Mouse (Mus musculus): Measurements from ENCODE around the gene Stx18. TPM values are rescaled to one million over a fixed set of nuclear protein-coding genes. Genes with fewer than 3 reads are reported as not detected.
A peak's percentile ranks its signal among the peaks of the same experiment; 100 is the strongest.

The Stx18 gene
- polyA plus RNA-seq, 1 experiment from 2014 or later, result 54.4 TPM

- Histone ChIP-seq H3K9me3 (no peaks in the 10 kb centered on the region), H3K36me3 (replicated peaks) (no peaks in the 10 kb centered on the region), H3K27ac (no peak overlapping the region), H3K4me3 (no peak overlapping the region), H3K4me1 (peaks cover 69% of the 10 kb centered on the region), H3K27me3 (ENCODE audit: poor library complexity, severe bottlenecking) (peaks cover 33% of the 10 kb centered on the region)
- no peak for DNase-seq (ENCODE audit: extremely low spot score, low spot score)
- 34% methylated on average over 5 of the region's 5 CpGs for WGBS
Observed at GRCm38 (mm10) chr5:38083362-38083761, 44.8 kb downstream of the Stx18 start.

DNA sequence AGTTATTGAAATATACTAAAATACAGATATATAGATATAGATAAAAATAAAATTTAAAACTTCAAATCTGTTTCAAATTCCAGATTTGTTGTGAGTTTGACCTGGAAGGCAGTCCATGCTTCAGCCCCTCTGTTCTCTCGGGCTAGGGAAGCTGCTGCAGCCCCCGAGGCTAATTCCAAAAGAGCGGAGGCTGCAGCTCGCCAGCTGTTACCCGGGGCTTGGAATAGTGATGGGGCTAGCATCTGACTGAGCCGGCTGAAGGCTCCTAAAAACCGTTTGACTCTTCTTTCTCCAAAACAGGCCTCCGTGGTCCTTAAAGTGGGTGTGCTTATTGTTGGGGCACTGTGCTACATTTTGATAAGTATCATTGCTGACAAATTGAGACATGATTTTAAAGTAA lies 46.1 kb downstream of the Stx18 start:
- WGBS, result 8% methylated on average over 8 of the region's 8 CpGs
- Histone ChIP-seq H3K4me3 (no peak overlapping the region), H3K9me3 (no peaks in the 10 kb centered on the region), H3K4me1 (peaks cover 59% of the 10 kb centered on the region), H3K36me3 (replicated peaks) (no peaks in the 10 kb centered on the region), H3K27ac (no peak overlapping the region), H3K27me3 (ENCODE audit: poor library complexity, severe bottlenecking) (peaks cover 26% of the 10 kb centered on the region)
- peak; percentile 32 for DNase-seq (ENCODE audit: extremely low spot score, low spot score)

GRCm38 (mm10) chr5:38085561-38086392 lies 47.2 kb downstream of the Stx18 start:
- H3K27me3 ChIP-seq (ENCODE audit: poor library complexity, severe bottlenecking), result peaks cover 22% of the 10 kb centered on the region
- peak; percentile 73 for DNase-seq (ENCODE audit: extremely low spot score, low spot score)

GRCm38 (mm10) chr5:38090111-38090510 lies 51.6 kb downstream of the Stx18 start:
- Histone ChIP-seq H3K36me3 (replicated peaks) (no peaks in the 10 kb centered on the region), H3K27me3 (ENCODE audit: poor library complexity, severe bottlenecking) (peaks cover 19% of the 10 kb centered on the region), H3K4me1 (peaks cover 19% of the 10 kb centered on the region), H3K9me3 (no peaks in the 10 kb centered on the region), H3K4me3 (no peak overlapping the region), H3K27ac (no peak overlapping the region)
- DNase-seq (ENCODE audit: extremely low spot score, low spot score), result no peak
- WGBS, result 78% methylated on average over 3 of the region's 3 CpGs

More at GRCm38 (mm10) chr5:38085561-38086392, 47.2 kb downstream of the Stx18 start:
- Histone ChIP-seq H3K4me1 (peaks cover 61% of the 10 kb centered on the region), H3K27ac (peak overlapping the region; percentile 70), H3K9me3 (no peaks in the 10 kb centered on the region), H3K4me3 (no peak overlapping the region), H3K36me3 (replicated peaks) (no peaks in the 10 kb centered on the region)
- 10% methylated on average over 10 of the region's 10 CpGs for WGBS

GRCm38 (mm10) chr5:38090581-38090980 lies 52.0 kb downstream of the Stx18 start:
- Histone ChIP-seq H3K9me3 (no peaks in the 10 kb centered on the region), H3K27ac (no peak overlapping the region), H3K4me1 (peaks cover 14% of the 10 kb centered on the region), H3K27me3 (ENCODE audit: poor library complexity, severe bottlenecking) (peaks cover 17% of the 10 kb centered on the region), H3K36me3 (replicated peaks) (no peaks in the 10 kb centered on the region), H3K4me3 (no peak overlapping the region)
- WGBS, result 71% methylated on average over 3 of the region's 3 CpGs
- no peak for DNase-seq (ENCODE audit: extremely low spot score, low spot score)

- WGBS, result 78% methylated on average over 8 of the region's 8 CpGs
- H3K27ac ChIP-seq, result no peak overlapping the region
- DNase-seq (ENCODE audit: extremely low spot score, low spot score), result no peak
- no peaks in the 10 kb centered on the region for H3K36me3 ChIP-seq (replicated peaks)
- peaks cover 7% of the 10 kb centered on the region for H3K4me1 ChIP-seq
- peaks cover 16% of the 10 kb centered on the region for H3K27me3 ChIP-seq (ENCODE audit: poor library complexity, severe bottlenecking)
- no peaks in the 10 kb centered on the region for H3K9me3 ChIP-seq
- H3K4me3 ChIP-seq, result no peak overlapping the region
Observed at GRCm38 (mm10) chr5:38091046-38091965, 52.8 kb downstream of the Stx18 start.

- no peak for DNase-seq (ENCODE audit: extremely low spot score, low spot score)
- peaks cover 16% of the 10 kb centered on the region for H3K27me3 ChIP-seq (ENCODE audit: poor library complexity, severe bottlenecking)
- peaks cover 6% of the 10 kb centered on the region for H3K4me1 ChIP-seq
- WGBS, result 88% methylated on average over 2 of the region's 2 CpGs
- H3K36me3 ChIP-seq (replicated peaks), result no peaks in the 10 kb centered on the region; the same call in 1 of the 2 replicates
- no peaks in the 10 kb centered on the region for H3K9me3 ChIP-seq
- H3K4me3 ChIP-seq, result no peak overlapping the region
- H3K27ac ChIP-seq, result no peak overlapping the region
Observed at GRCm38 (mm10) chr5:38091966-38092304, 53.4 kb downstream of the Stx18 start.

- no peak for DNase-seq (ENCODE audit: extremely low spot score, low spot score)
- no peaks in the 10 kb centered on the region for H3K9me3 ChIP-seq
- peaks cover 10% of the 10 kb centered on the region for H3K27me3 ChIP-seq (ENCODE audit: poor library complexity, severe bottlenecking)
- H3K4me3 ChIP-seq, result no peak overlapping the region
- H3K36me3 ChIP-seq (replicated peaks), result no peaks in the 10 kb centered on the region; the same call in 1 of the 2 replicates
- WGBS, result 94% methylated on average over 2 of the region's 2 CpGs
- no peak overlapping the region for H3K27ac ChIP-seq
- H3K4me1 ChIP-seq, result peaks cover 6% of the 10 kb centered on the region
Observed at GRCm38 (mm10) chr5:38094331-38094730, 55.8 kb downstream of the Stx18 start.

GRCm38 (mm10) chr5:38097501-38098093 lies 59.1 kb downstream of the Stx18 start:
- Histone ChIP-seq H3K9me3 (no peaks in the 10 kb centered on the region), H3K36me3 (replicated peaks) (no peaks in the 10 kb centered on the region; the same call in 1 of the 2 replicates), H3K4me3 (no peak overlapping the region), H3K27me3 (ENCODE audit: poor library complexity, severe bottlenecking) (no peaks in the 10 kb centered on the region), H3K27ac (no peak overlapping the region), H3K4me1 (0 out of 2 replicates have a peak, but pooled peaks cover under 1% of the 10 kb centered on the region)
- WGBS, result 68% methylated on average over 4 of the region's 4 CpGs
- no peak for DNase-seq (ENCODE audit: extremely low spot score, low spot score)

GRCm38 (mm10) chr5:38099139-38099676 lies 60.7 kb downstream of the Stx18 start:
- 0 out of 2 replicates have a peak, but pooled peaks cover 5% of the 10 kb centered on the region for H3K4me1 ChIP-seq
- no peaks in the 10 kb centered on the region for H3K9me3 ChIP-seq
- WGBS, result 84% methylated on average over 2 of the region's 2 CpGs
- H3K36me3 ChIP-seq (replicated peaks), result no peaks in the 10 kb centered on the region; the same call in 1 of the 2 replicates
- DNase-seq (ENCODE audit: extremely low spot score, low spot score), result no peak
- no peak overlapping the region for H3K27ac ChIP-seq
- no peak overlapping the region for H3K4me3 ChIP-seq
- no peaks in the 10 kb centered on the region for H3K27me3 ChIP-seq (ENCODE audit: poor library complexity, severe bottlenecking)

GRCm38 (mm10) chr5:38102945-38103344 lies 64.4 kb downstream of the Stx18 start:
- Histone ChIP-seq H3K4me3 (no peak overlapping the region), H3K4me1 (0 out of 2 replicates have a peak, but pooled peaks cover 5% of the 10 kb centered on the region), H3K9me3 (no peaks in the 10 kb centered on the region), H3K36me3 (replicated peaks) (peaks cover 25% of the 10 kb centered on the region), H3K27ac (no peak overlapping the region), H3K27me3 (ENCODE audit: poor library complexity, severe bottlenecking) (no peaks in the 10 kb centered on the region)
- DNase-seq (ENCODE audit: extremely low spot score, low spot score), result no peak
- WGBS, result 83% methylated on average over 2 of the region's 2 CpGs

DNA sequence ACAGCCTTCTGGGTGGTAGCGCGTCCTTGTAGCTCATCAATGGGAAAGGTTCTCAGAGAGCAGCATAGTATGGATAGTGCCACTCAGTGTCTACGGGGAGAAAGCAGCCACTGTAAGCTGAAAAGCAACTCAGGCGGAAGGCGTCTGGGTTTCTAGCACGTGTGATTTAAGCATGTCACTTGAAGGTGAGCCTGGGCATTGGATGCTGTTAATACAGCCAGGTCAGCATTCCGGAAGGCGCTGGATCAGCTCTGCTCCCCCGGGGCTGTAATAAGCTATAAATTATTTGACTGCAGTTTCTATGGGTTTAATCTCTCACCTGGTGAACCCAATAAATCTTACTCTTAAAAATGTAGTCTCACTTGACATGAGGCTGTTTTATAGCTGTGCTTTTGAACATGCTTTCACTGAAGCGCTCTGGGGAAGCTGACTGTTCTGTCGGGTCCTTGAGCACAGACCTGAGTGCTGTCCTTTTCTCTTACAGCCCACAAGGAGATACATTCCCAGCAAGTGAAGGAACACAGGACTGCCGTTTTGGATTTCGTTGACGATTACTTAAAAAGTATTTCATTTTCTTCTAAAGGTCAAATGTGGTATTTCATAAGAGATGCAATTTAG lies 67.6 kb downstream of the Stx18 start:
- no peaks in the 10 kb centered on the region for H3K27me3 ChIP-seq (ENCODE audit: poor library complexity, severe bottlenecking)
- no peak for DNase-seq (ENCODE audit: extremely low spot score, low spot score)
- 0 out of 2 replicates have a peak, but pooled peaks cover 5% of the 10 kb centered on the region for H3K4me1 ChIP-seq
- no peak overlapping the region for H3K4me3 ChIP-seq
- H3K36me3 ChIP-seq (replicated peaks), result peaks cover 35% of the 10 kb centered on the region
- 95% methylated on average over 14 of the region's 14 CpGs for WGBS
- no peak overlapping the region for H3K27ac ChIP-seq
- no peaks in the 10 kb centered on the region for H3K9me3 ChIP-seq
